Mouse (Mus musculus) spleen, postnatal 10 days (tissue): Measurements from ENCODE around the gene Iqcg.
"Not testable (repeated sequence)": the region's sequence is repeated elsewhere in the genome, so short reads cannot be mapped to it uniquely, and the experiment has no call there.

ENCODE experiments used
- DNase-seq, 2 experiments: peaks; one replicate each; pipeline ENCODE4 v3.0.0; 2021 to 2022; ENCODE audit warnings: low spot score in 2 of 2

Gene Iqcg

GRCm38 (mm10) chr16:33056095-33056785, at the start of gene Iqcg, which contains the start of gene Rpl35a:
Gene Iqcg (minus strand): TSS chr16:33056218.
Gene Rpl35a (plus strand): TSS chr16:33056453.
- peak; percentile 91 to 92 for DNase-seq

GRCm38 (mm10) chr16:33085666-33086065, 29.6 kb upstream of the Iqcg start:
- DNase-seq: no peak

- no peak for DNase-seq
Observed at GRCm38 (mm10) chr16:33083996-33084395, 28.0 kb upstream of the Iqcg start.

- no peak for DNase-seq
Observed at GRCm38 (mm10) chr16:33082951-33083350, 26.9 kb upstream of the Iqcg start.

- DNase-seq: no peak
Observed at GRCm38 (mm10) chr16:33080063-33080462, 24.0 kb upstream of the Iqcg start.

GRCm38 (mm10) chr16:33077069-33077627, 21.1 kb upstream of the Iqcg start:
- no peak for DNase-seq

- no peak for DNase-seq
Observed at GRCm38 (mm10) chr16:33076078-33076477, 20.1 kb upstream of the Iqcg start.

- no peak for DNase-seq
Observed at GRCm38 (mm10) chr16:33074967-33075366, 18.9 kb upstream of the Iqcg start.

GRCm38 (mm10) chr16:33072871-33073557, 17.0 kb upstream of the Iqcg start:
- peak in 1 of 2 experiments; percentile 53 for DNase-seq

GRCm38 (mm10) chr16:33070928-33071327, 14.9 kb upstream of the Iqcg start:
- no peak for DNase-seq

GRCm38 (mm10) chr16:33064636-33065035, 8.6 kb upstream of the Iqcg start:
- DNase-seq: no peak

- DNase-seq: no peak
Observed at GRCm38 (mm10) chr16:33063267-33063666, 7.2 kb upstream of the Iqcg start.

GRCm38 (mm10) chr16:33062682-33063131, 6.7 kb upstream of the Iqcg start:
- no peak for DNase-seq

GRCm38 (mm10) chr16:33062024-33062681, 6.1 kb upstream of the Iqcg start, which contains the start of gene Lmln:
Gene Lmln (plus strand): TSS chr16:33062521.
- peak; percentile 81 to 88 for DNase-seq

- DNase-seq: no peak
Observed at GRCm38 (mm10) chr16:33061400-33061799, 5.4 kb upstream of the Iqcg start.

- no peak for DNase-seq
Observed at GRCm38 (mm10) chr16:33060926-33061325, 4.9 kb upstream of the Iqcg start.

GRCm38 (mm10) chr16:33059471-33059870, 3.5 kb upstream of the Iqcg start:
- DNase-seq: no peak

- not testable (repeated sequence) for DNase-seq
Observed at GRCm38 (mm10) chr16:33058656-33059055, 2.6 kb upstream of the Iqcg start.

GRCm38 (mm10) chr16:33058033-33058432, 2.0 kb upstream of the Iqcg start:
- DNase-seq: no peak

GRCm38 (mm10) chr16:33056786-33057185, 768 bp upstream of the Iqcg start:
- DNase-seq: no peak

GRCm38 (mm10) chr16:33055655-33056054, 363 bp downstream of the Iqcg start:
- DNase-seq: peak in 1 of 2 experiments; percentile 15

- DNase-seq: not testable (repeated sequence)
Observed at GRCm38 (mm10) chr16:33054927-33055326, 1.1 kb downstream of the Iqcg start.
